Mouse (Mus musculus) intestine, embryonic 14.5 days (tissue): ENCODE results near the gene Mdfi. TPM values are rescaled to one million over a fixed set of nuclear protein-coding genes. Genes with fewer than 3 reads are reported as not detected.

ENCODE experiments used
- ATAC-seq: fragments of 200-750 bp; cut with Nextera tagmentation; replicated peaks from 2 replicates; pipeline ENCODE4 v1.8.0; 2017; ENCODE audit warnings: low read depth, moderate number of reproducible peaks, moderate TSS enrichment, moderate library complexity; ENCODE audit not compliant: low FRiP score, low TSS enrichment
- DNase-seq: peaks from one replicate; pipeline ENCODE4 v3.0.0-alpha.2; 2018; ENCODE audit warnings: low spot score
- H3K27ac ChIP-seq: fragments of 300-500 bp; sonication (generic); 2 replicates; pipeline ENCODE4 v1.5.1; 2014; ENCODE audit warnings: low read depth, mild to moderate bottlenecking, control low read depth
- H3K27me3 ChIP-seq: fragments of 300-500 bp; sonication (generic); replicated peaks from 2 replicates; pipeline ENCODE4 v1.6.1; 2014; ENCODE audit warnings: low read length, control low read depth; ENCODE audit not compliant: control insufficient read depth, insufficient read depth
- H3K36me3 ChIP-seq: fragments of 300-500 bp; sonication (generic); 2 replicates; pipeline ENCODE4 v1.6.1; 2014; ENCODE audit warnings: low read length, control low read depth; ENCODE audit not compliant: control insufficient read depth, insufficient read depth
- H3K4me1 ChIP-seq: fragments of 300-500 bp; sonication (generic); replicated peaks from 2 replicates; pipeline ENCODE4 v1.6.1; 2014; ENCODE audit warnings: low read length, control low read depth, mixed read lengths; ENCODE audit not compliant: control insufficient read depth, insufficient read depth
- H3K4me2 ChIP-seq: fragments of 300-500 bp; sonication (generic); 2 replicates; pipeline ENCODE4 v1.6.1; 2014; ENCODE audit warnings: low read length
- H3K4me3 ChIP-seq: fragments of 300-500 bp; sonication (generic); 2 replicates; pipeline ENCODE4 v1.5.1; 2014; ENCODE audit warnings: low read depth, low read length, control low read depth, mixed read lengths
- H3K9ac ChIP-seq: fragments of 300-500 bp; sonication (generic); 2 replicates; pipeline ENCODE4 v1.6.1; 2014; ENCODE audit warnings: mild to moderate bottlenecking, low read length
- H3K9me3 ChIP-seq: fragments of 300-500 bp; sonication (generic); 2 replicates; pipeline ENCODE4 v1.6.1; 2016; ENCODE audit warnings: low read length, control low read depth; ENCODE audit not compliant: control insufficient read depth
- WGBS: fragments of 180-500 bp; shearing (Covaris S2); extraction: QIAGEN DNeasy Blood & Tissue Kit; methylation state at CpG from one replicate; pipeline ENCODE4 v1.1.7; 2014; 5-methylcytosine and 5-hydroxymethylcytosine counted together
- polyA plus RNA-seq: library from polyadenylated mRNA; unstranded; fragments of >200 nt; fragmentation: Nextera tagmentation; extraction: Ambion mirVana; gene quantifications from 2 replicates; pipeline ENCODE4 v1.2.1, GENCODE M21; 2014

The Mdfi gene
- polyA plus RNA-seq, 1 experiment from 2014 or later = 31.7 TPM

DNA sequence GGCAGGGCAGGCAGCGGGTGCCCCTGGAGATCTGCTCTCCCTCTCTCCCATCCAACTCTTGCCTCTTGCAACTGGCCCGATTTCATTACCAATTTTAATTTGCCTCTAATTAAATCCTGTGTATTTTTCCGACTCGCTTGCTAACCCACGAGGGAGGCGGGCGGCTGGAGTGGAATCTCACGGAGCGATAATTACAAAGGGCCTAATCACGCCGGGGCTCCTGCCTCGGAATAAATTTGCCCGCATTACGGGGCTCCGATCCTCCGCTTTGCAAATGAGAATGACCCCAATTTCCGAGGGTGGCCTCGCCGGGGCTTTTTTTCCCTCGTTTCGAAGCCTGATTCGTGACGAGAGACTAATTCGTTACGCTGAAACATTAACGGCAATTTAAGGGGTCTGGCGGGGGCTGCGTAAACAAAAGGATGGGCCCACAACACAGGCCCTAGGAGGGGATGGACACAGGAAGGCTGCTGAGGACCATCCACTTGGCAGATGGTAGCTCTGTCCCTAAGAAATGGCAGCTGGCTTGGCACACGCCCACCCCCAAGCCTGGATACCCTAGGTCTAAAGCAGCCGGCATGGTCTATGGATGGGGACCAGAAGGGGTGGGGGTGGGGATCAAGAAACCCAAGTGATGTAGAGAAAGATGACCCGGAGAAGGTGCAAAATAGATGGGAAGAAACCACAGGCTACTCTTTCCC is 38.0 kb upstream of the Mdfi start:
- no peak for DNase-seq
- ATAC-seq = no peak
- H3K27me3 ChIP-seq = no peaks in the 10 kb centered on the region
- no peak overlapping the region for H3K4me2 ChIP-seq
- H3K27ac ChIP-seq = no peak overlapping the region
- peaks cover 7% of the 10 kb centered on the region; the same call in 1 of the 2 replicates for H3K4me1 ChIP-seq
- H3K36me3 ChIP-seq = peaks cover 85% of the 10 kb centered on the region
- H3K4me3 ChIP-seq = no peak overlapping the region
- 87% methylated on average over 31 of the region's 31 CpGs for WGBS
- no peaks in the 10 kb centered on the region for H3K9me3 ChIP-seq
- no peak overlapping the region for H3K9ac ChIP-seq

GRCm38 (mm10) chr17:47869874-47870273 is 35.4 kb upstream of the Mdfi start:
- WGBS = 92% methylated on average over 10 of the region's 10 CpGs
- H3K36me3 ChIP-seq = peaks cover 80% of the 10 kb centered on the region
- peaks cover 7% of the 10 kb centered on the region; the same call in 1 of the 2 replicates for H3K4me1 ChIP-seq
- H3K9ac ChIP-seq = no peak overlapping the region
- no peaks in the 10 kb centered on the region for H3K27me3 ChIP-seq
- DNase-seq (no peak), ATAC-seq (no peak)
- H3K9me3 ChIP-seq = no peaks in the 10 kb centered on the region
- no peak overlapping the region for H3K27ac ChIP-seq
- H3K4me3 ChIP-seq = no peak overlapping the region
- H3K4me2 ChIP-seq = no peak overlapping the region

GRCm38 (mm10) chr17:47866037-47866436 is 31.5 kb upstream of the Mdfi start:
- ATAC-seq (no peak), DNase-seq (no peak)
- Histone ChIP-seq H3K4me2 (no peak overlapping the region), H3K9ac (no peak overlapping the region), H3K9me3 (no peaks in the 10 kb centered on the region), H3K27ac (no peak overlapping the region), H3K4me3 (no peak overlapping the region), H3K36me3 (peaks cover 45% of the 10 kb centered on the region), H3K27me3 (no peaks in the 10 kb centered on the region), H3K4me1 (peaks cover 5% of the 10 kb centered on the region; the same call in 1 of the 2 replicates)
- 63% methylated on average over 10 of the region's 10 CpGs for WGBS

GRCm38 (mm10) chr17:47864496-47864895 is 30.0 kb upstream of the Mdfi start:
- ATAC-seq (peak; percentile 56), DNase-seq (peak; percentile 96)
- peaks cover 29% of the 10 kb centered on the region for H3K36me3 ChIP-seq
- H3K27ac ChIP-seq = no peak overlapping the region
- no peak overlapping the region for H3K4me3 ChIP-seq
- H3K4me2 ChIP-seq = peak overlapping the region; percentile 33
- 5% methylated on average over 17 of the region's 17 CpGs for WGBS
- H3K27me3 ChIP-seq = no peaks in the 10 kb centered on the region
- no peaks in the 10 kb centered on the region for H3K9me3 ChIP-seq
- no peak overlapping the region for H3K9ac ChIP-seq
- peaks cover 8% of the 10 kb centered on the region; the same call in 1 of the 2 replicates for H3K4me1 ChIP-seq

- Histone ChIP-seq H3K4me2 (no peak overlapping the region), H3K27me3 (no peaks in the 10 kb centered on the region), H3K9ac (no peak overlapping the region), H3K9me3 (no peaks in the 10 kb centered on the region), H3K4me3 (no peak overlapping the region), H3K36me3 (peaks cover 19% of the 10 kb centered on the region), H3K4me1 (peaks cover 8% of the 10 kb centered on the region; the same call in 1 of the 2 replicates), H3K27ac (peak overlapping the region; percentile 3; the same call in 1 of the 2 replicates)
- ATAC-seq = peak; percentile 54
- peak; percentile 69 for DNase-seq
- WGBS = 10% methylated on average over 11 of the region's 11 CpGs
Observed at GRCm38 (mm10) chr17:47863437-47863836, 28.9 kb upstream of the Mdfi start.

DNA sequence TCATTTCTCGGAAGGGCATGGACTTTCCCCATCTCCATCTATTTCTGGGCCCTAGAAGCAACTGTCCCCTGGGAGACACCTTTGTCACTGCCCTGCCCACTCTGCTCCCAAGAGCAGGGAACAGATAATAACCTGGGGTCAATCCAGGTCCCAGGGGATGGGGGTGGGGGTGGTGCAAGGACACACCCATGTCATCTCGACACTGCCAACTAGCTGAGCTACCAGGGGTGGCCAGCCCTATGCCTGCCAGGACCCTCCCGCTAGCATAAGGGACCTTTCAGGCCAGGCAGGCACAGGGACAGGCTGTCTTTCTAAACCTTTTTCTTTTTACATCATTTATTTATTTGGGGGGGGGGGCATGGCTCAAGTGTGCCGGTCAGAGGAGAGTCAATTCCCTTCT is 28.5 kb upstream of the Mdfi start:
- Histone ChIP-seq H3K4me1 (peaks cover 8% of the 10 kb centered on the region; the same call in 1 of the 2 replicates), H3K36me3 (peaks cover 15% of the 10 kb centered on the region), H3K4me3 (no peak overlapping the region), H3K27me3 (no peaks in the 10 kb centered on the region), H3K27ac (no peak overlapping the region), H3K9ac (no peak overlapping the region), H3K9me3 (no peaks in the 10 kb centered on the region), H3K4me2 (no peak overlapping the region)
- DNase-seq (no peak), ATAC-seq (peak; percentile 7; the same call in 1 of the 2 replicates)
- 55% methylated on average over 4 of the region's 4 CpGs for WGBS

DNA sequence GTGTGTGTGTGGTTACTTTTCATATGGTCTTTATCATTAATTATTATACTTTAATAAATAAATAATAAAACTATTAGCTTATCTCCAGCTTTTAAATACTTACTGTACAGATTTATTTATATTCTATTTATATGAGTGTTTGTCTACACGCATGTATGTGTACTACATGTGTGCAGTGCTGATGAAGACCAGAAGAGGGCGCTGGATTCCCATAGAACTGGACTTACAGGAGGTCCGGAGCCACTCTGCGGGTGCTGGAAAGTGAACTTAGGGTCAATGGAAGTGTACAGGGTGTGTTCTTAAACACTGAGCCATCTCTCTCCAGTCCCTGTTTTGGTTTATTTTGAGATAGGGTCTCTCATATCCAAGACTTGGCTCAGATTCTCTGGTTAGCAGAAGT is 21.1 kb upstream of the Mdfi start:
- ATAC-seq (no peak), DNase-seq (no peak)
- Histone ChIP-seq H3K9me3 (0 out of 2 replicates have a peak, but pooled peaks cover 6% of the 10 kb centered on the region), H3K27me3 (no peaks in the 10 kb centered on the region), H3K4me3 (no peak overlapping the region), H3K9ac (no peak overlapping the region), H3K27ac (no peak overlapping the region), H3K4me2 (no peak overlapping the region), H3K4me1 (0 out of 2 replicates have a peak, but pooled peaks cover under 1% of the 10 kb centered on the region), H3K36me3 (no peaks in the 10 kb centered on the region)
- 75% methylated on average over 4 of the region's 4 CpGs for WGBS

- DNase-seq (no peak), ATAC-seq (no peak)
- H3K27me3 ChIP-seq = no peaks in the 10 kb centered on the region
- H3K36me3 ChIP-seq = no peaks in the 10 kb centered on the region
- H3K27ac ChIP-seq = no peak overlapping the region
- H3K4me2 ChIP-seq = no peak overlapping the region
- H3K9ac ChIP-seq = no peak overlapping the region
- WGBS = 81% methylated on average over 8 of the region's 8 CpGs
- no peak overlapping the region for H3K4me3 ChIP-seq
- 0 out of 2 replicates have a peak, but pooled peaks cover 6% of the 10 kb centered on the region for H3K9me3 ChIP-seq
- no peaks in the 10 kb centered on the region for H3K4me1 ChIP-seq
Observed at GRCm38 (mm10) chr17:47854908-47855307, 20.4 kb upstream of the Mdfi start.

- DNase-seq (no peak), ATAC-seq (no peak)
- 73% methylated on average over 4 of the region's 4 CpGs for WGBS
- H3K4me2 ChIP-seq = no peak overlapping the region
- no peak overlapping the region for H3K4me3 ChIP-seq
- no peaks in the 10 kb centered on the region for H3K36me3 ChIP-seq
- no peak overlapping the region for H3K9ac ChIP-seq
- H3K4me1 ChIP-seq = no peaks in the 10 kb centered on the region
- H3K9me3 ChIP-seq = 0 out of 2 replicates have a peak, but pooled peaks cover 6% of the 10 kb centered on the region
- H3K27me3 ChIP-seq = no peaks in the 10 kb centered on the region
- H3K27ac ChIP-seq = no peak overlapping the region
Observed at GRCm38 (mm10) chr17:47853760-47854159, 19.3 kb upstream of the Mdfi start.
